Mouse (Mus musculus) right cerebral cortex, postnatal 14 days (tissue): ENCODE results near the gene Kif17.
"Not testable (repeated sequence)": the region's sequence is repeated elsewhere in the genome, so short reads cannot be mapped to it uniquely, and the experiment has no call there.

Experiments
- DNase-seq: peaks from one replicate; pipeline ENCODE4 v3.0.0; 2022

The Kif17 gene

GRCm38 (mm10) chr4:138315781-138316180, 65.5 kb downstream of the Kif17 start:
- no peak for DNase-seq

- DNase-seq: no peak
Observed at GRCm38 (mm10) chr4:138316369-138316768, 66.1 kb downstream of the Kif17 start.

GRCm38 (mm10) chr4:138318509-138319266, 68.5 kb downstream of the Kif17 start:
- peak; percentile 72 for DNase-seq

- peak; percentile 80 for DNase-seq
Observed at GRCm38 (mm10) chr4:138319508-138319907, 69.3 kb downstream of the Kif17 start.

GRCm38 (mm10) chr4:138320711-138321110, 70.5 kb downstream of the Kif17 start:
- no peak for DNase-seq

GRCm38 (mm10) chr4:138321488-138321887, 71.3 kb downstream of the Kif17 start:
- no peak for DNase-seq

- no peak for DNase-seq
Observed at GRCm38 (mm10) chr4:138322692-138323091, 72.5 kb downstream of the Kif17 start.

GRCm38 (mm10) chr4:138323753-138324152, 73.5 kb downstream of the Kif17 start:
- DNase-seq: no peak

- no peak for DNase-seq
Observed at GRCm38 (mm10) chr4:138324451-138324850, 74.2 kb downstream of the Kif17 start.

- DNase-seq: peak; percentile 83
Observed at GRCm38 (mm10) chr4:138325466-138326076, 75.3 kb downstream of the Kif17 start.

- peak; percentile 88 for DNase-seq
Observed at GRCm38 (mm10) chr4:138326077-138326695, 76.0 kb downstream of the Kif17 start, which contains the start of gene Pink1. Gene Pink1 (minus strand): TSS chr4:138326307.

- DNase-seq: not testable (repeated sequence)
Observed at GRCm38 (mm10) chr4:138327155-138327554, 76.9 kb downstream of the Kif17 start.

- DNase-seq: no peak
Observed at GRCm38 (mm10) chr4:138327891-138328470, 77.7 kb downstream of the Kif17 start.

- no peak for DNase-seq
Observed at GRCm38 (mm10) chr4:138330264-138330671, 80.0 kb downstream of the Kif17 start.

- no peak for DNase-seq
Observed at GRCm38 (mm10) chr4:138331647-138332046, 81.4 kb downstream of the Kif17 start.

- DNase-seq: no peak
Observed at GRCm38 (mm10) chr4:138333135-138333534, 82.9 kb downstream of the Kif17 start.

- no peak for DNase-seq
Observed at GRCm38 (mm10) chr4:138335036-138335435, 84.8 kb downstream of the Kif17 start.

- no peak for DNase-seq
Observed at GRCm38 (mm10) chr4:138335648-138336047, 85.4 kb downstream of the Kif17 start.

GRCm38 (mm10) chr4:138336876-138337275, 86.6 kb downstream of the Kif17 start:
- no peak for DNase-seq

GRCm38 (mm10) chr4:138337341-138337740, 87.1 kb downstream of the Kif17 start:
- DNase-seq: no peak

- peak; percentile 54 for DNase-seq
Observed at GRCm38 (mm10) chr4:138339963-138340362, 89.7 kb downstream of the Kif17 start.

GRCm38 (mm10) chr4:138341393-138341792, 91.2 kb downstream of the Kif17 start:
- no peak for DNase-seq

GRCm38 (mm10) chr4:138342048-138342447, 91.8 kb downstream of the Kif17 start:
- DNase-seq: no peak

GRCm38 (mm10) chr4:138342778-138343177, 92.5 kb downstream of the Kif17 start:
- no peak for DNase-seq
